6 mouse cellular contexts compared by ENCODE assay signal in the genomic region with DNA sequence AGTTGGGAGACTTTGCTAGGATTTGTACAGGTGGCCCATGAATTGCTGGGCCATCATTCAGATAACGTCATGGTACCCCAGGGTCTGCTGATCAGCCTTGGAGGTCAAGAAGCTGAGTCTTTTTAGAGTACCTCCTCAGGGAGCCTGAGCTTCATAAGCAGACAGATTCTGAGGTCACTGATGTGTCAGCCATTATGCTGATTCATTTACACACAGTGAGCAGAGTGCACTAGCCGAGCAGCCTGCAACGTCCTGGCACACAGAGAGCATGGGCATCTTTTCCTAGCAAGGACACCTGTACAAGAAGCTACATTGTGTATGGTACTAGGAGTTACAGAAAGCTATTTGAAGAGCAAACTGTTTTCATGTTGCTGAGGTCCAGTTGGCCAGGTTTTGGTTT.
"Had no signal": no experiment of that assay in that cellular context is flagged by ENCODE, and none has a peak within 500 bp of the region (broad histone marks: within the 10 kb centered on the region; RNA-seq: fewer than 3 reads in every experiment).

No protein-coding gene starts in this region.

- DNase-seq: kidney, adult 8-10 months; kidney, postnatal 25 days; lung, embryonic 14.5 days; lung, postnatal 10 days; lung, postnatal 4 days; right cerebral cortex, postnatal 25 days had no signal
